Mouse (Mus musculus) CH12.LX (cell line): ENCODE measurements around the gene Ntn3.

ENCODE experiments used
- CTCF ChIP-seq, 2 experiments: IDR thresholded peaks in 1 of 2; conservative IDR thresholded peaks in 1 of 2; 2 replicates each; pipeline ENCODE4 v1.5.1; 2011 to 2012; ENCODE audit warnings: low read depth in 2 of 2, low read length in 2 of 2, improper control_type of control experiment in 1 of 2, inconsistent platforms in 1 of 2, mild to moderate bottlenecking in 1 of 2, moderate library complexity in 1 of 2
- EP300 ChIP-seq: IDR thresholded peaks from 2 replicates; pipeline ENCODE4 v1.6.1; 2011; ENCODE audit warnings: low read length, improper control_type of control experiment
- ETS1 ChIP-seq: conservative IDR thresholded peaks from 2 replicates; pipeline ENCODE4 v1.6.1; 2012; ENCODE audit warnings: low read depth, mild to moderate bottlenecking, inconsistent platforms, low read length, improper control_type of control experiment, moderate library complexity
- POLR2A ChIP-seq: IDR thresholded peaks from 2 replicates; pipeline ENCODE4 v1.6.1; 2011; ENCODE audit warnings: low read depth, mild to moderate bottlenecking, improper control_type of control experiment, low read length
- POLR2AphosphoS2 ChIP-seq: IDR thresholded peaks from 2 replicates; pipeline ENCODE4 v1.6.1; 2011; ENCODE audit warnings: low read depth, low read length, improper control_type of control experiment
- USF2 ChIP-seq: conservative IDR thresholded peaks from 2 replicates; pipeline ENCODE4 v1.6.1; 2011; ENCODE audit warnings: low read depth, low read length, improper control_type of control experiment
- ZC3H11A ChIP-seq: IDR thresholded peaks from 2 replicates; pipeline ENCODE4 v1.6.1; 2012; ENCODE audit warnings: low read depth, mild to moderate bottlenecking, inconsistent platforms, low read length, improper control_type of control experiment

GRCm38 (mm10) chr17:24220435-24221411, 11.4 kb upstream of the Ntn3 start, which contains the start of gene Tedc2:
- TF ChIP-seq EP300 (no peak), ZC3H11A (no peak), POLR2A (peak; percentile 87), POLR2AphosphoS2 (peak; percentile 85; the same call in 1 of the 2 replicates), ETS1 (0 out of 2 replicates have a peak, but pooled peaks have one; percentile 17), USF2 (no peak), CTCF (conservative IDR thresholded peaks at IDR 0.05 in 1 of 2, IDR thresholded peaks at IDR 0.05 in 1 of 2; ENCODE audit: low read depth in 2 of 2, low read length in 2 of 2) (no peak)
